In the genomic region with DNA sequence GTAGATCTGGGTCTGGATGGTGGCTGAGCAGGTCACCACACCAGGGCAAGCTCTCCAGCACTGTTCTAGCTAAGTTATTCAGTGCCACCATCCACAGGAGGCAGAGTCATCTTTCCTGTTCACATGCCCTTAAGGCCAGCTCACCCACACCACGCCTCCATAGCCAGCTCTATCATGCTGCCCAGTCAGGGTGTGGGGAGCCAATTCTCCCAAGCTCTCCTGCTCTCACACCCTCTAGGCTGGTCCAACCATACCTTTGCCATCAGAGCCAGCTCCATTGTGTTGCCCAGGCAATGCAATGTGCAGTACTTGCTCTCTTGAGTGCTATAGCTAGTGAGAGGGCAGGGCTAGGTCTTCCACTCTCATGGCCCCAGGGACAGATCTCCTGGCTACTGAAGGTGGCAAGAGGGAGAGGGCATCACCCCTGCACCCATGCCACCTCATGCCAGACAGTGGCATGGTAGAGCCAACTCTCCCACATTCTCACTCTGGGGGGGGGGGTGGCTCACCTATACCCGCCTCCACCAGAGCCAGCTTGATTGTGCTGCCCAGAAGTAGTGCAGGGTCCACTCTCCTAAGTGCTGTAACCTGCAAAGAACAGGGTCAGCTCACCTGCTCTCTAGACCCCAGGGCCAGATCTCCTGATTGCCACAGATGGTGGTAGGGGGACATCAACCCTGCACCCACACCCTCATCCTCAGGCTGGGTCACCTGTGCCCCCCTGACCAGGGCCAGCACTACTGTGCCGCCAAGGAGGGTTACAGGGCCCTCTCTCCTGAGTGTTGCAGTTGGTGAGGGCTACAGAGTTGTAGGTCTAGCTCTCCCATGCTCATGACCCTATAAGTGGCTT, we compare ENCODE assay signal across 13 mouse cellular contexts. TPM values are rescaled to one million over a fixed set of nuclear protein-coding genes. Genes with fewer than 3 reads are reported as not detected.
DNase-seq lines count a peak whose midpoint lies in the region; ATAC-seq lines count a peak whose summit lies in the region.
"Had no signal": no experiment of that assay in that cellular context is flagged by ENCODE, and none has a peak within 500 bp of the region (broad histone marks: within the 10 kb centered on the region; RNA-seq: fewer than 3 reads in every experiment).

No protein-coding gene starts in this region.

- no peak for DNase-seq in heart, postnatal 4 days
- peak; percentile 9 for DNase-seq in thymus, postnatal 4 days
- DNase-seq in thymus, postnatal 10 days (ENCODE audit: low spot score in 2 of 2), result no peak
- DNase-seq in spleen, adult 12 weeks (ENCODE audit: low spot score), result no peak
- no peak for DNase-seq in right cerebral cortex, postnatal 4 days
- DNase-seq in left cerebral cortex, adult 18-20 months (ENCODE audit: low spot score in 2 of 2), result no peak
- DNase-seq: kidney, postnatal 4 days; retina, postnatal 1 day had no signal

- H3K4me1 ChIP-seq in heart, embryonic 12.5 days (replicated peaks), result peaks cover 30% of the 10 kb centered on the region
- H3K4me1 ChIP-seq in liver, embryonic 15.5 days (replicated peaks), result peaks cover 70% of the 10 kb centered on the region

- no peaks in the 10 kb centered on the region for H3K36me3 ChIP-seq in heart, embryonic 12.5 days
- H3K36me3 ChIP-seq in liver, embryonic 15.5 days (replicated peaks), result no peaks in the 10 kb centered on the region
- H3K36me3 ChIP-seq: forebrain, embryonic 10.5 days; heart, embryonic 13.5 days had no signal

- peak; percentile 25 for ATAC-seq in heart, embryonic 12.5 days (ENCODE audit: insufficient number of reproducible peaks, low FRiP score)
- peak; percentile 79 for ATAC-seq in liver, embryonic 15.5 days (ENCODE audit: insufficient read depth)

- H3K9me3 ChIP-seq in heart, embryonic 12.5 days (replicated peaks), result no peaks in the 10 kb centered on the region
- no peaks in the 10 kb centered on the region for H3K9me3 ChIP-seq in liver, embryonic 15.5 days (replicated peaks)
- H3K9me3 ChIP-seq: forebrain, embryonic 10.5 days; heart, embryonic 13.5 days had no signal

- no peaks in the 10 kb centered on the region for H3K27me3 ChIP-seq in heart, embryonic 12.5 days (replicated peaks)
- no peaks in the 10 kb centered on the region for H3K27me3 ChIP-seq in liver, embryonic 15.5 days
- H3K27me3 ChIP-seq: CH12.LX; heart, embryonic 13.5 days had no signal

- no peak overlapping the region for H3K27ac ChIP-seq in heart, embryonic 12.5 days (ENCODE audit: poor library complexity, severe bottlenecking)
- peak overlapping the region; percentile 41; the same call in 1 of the 2 replicates for H3K27ac ChIP-seq in liver, embryonic 15.5 days (replicated peaks)
- H3K27ac ChIP-seq: forebrain, embryonic 10.5 days; heart, embryonic 13.5 days had no signal

- 86% methylated on average over 3 of the region's 3 CpGs for WGBS in heart, embryonic 12.5 days
- 73% methylated on average over 3 of the region's 3 CpGs for WGBS in liver, embryonic 15.5 days (ENCODE audit: insufficient replicate concordance)

- no peak overlapping the region for H3K9ac ChIP-seq in heart, embryonic 12.5 days
- no peak overlapping the region for H3K9ac ChIP-seq in liver, embryonic 15.5 days
- H3K9ac ChIP-seq: heart, embryonic 13.5 days had no signal

- H3K4me3 ChIP-seq in heart, embryonic 12.5 days, result no peak overlapping the region
- no peak overlapping the region for H3K4me3 ChIP-seq in liver, embryonic 15.5 days (replicated peaks)
- H3K4me3 ChIP-seq: forebrain, embryonic 10.5 days; heart, embryonic 13.5 days had no signal

- no peak overlapping the region for H3K4me2 ChIP-seq in heart, embryonic 12.5 days
- H3K4me2 ChIP-seq in liver, embryonic 15.5 days, result peak overlapping the region; percentile 31; the same call in 1 of the 2 replicates
- H3K4me2 ChIP-seq: heart, embryonic 13.5 days had no signal

RNA-seq across cellular contexts. Expression of a gene that starts 25.5 kb away (rescaled TPM):
- polyA plus RNA-seq in heart, embryonic 12.5 days (2016; fragmentation: Nextera tagmentation; extraction: Ambion mirVana), result 69.1 and 77.0 TPM in 2 replicates
- total RNA-seq in heart, postnatal 4 days (2021), result 10 to 100 TPM; 86.6 to 89.9 TPM
- 42.4 and 44.7 TPM in 2 replicates for polyA plus RNA-seq in liver, embryonic 15.5 days (2015; fragmentation: Nextera tagmentation; extraction: Ambion mirVana)
- 100 to 1,000 TPM; 125 to 129 TPM for total RNA-seq in left cerebral cortex, adult 18-20 months (2021)
